Mouse (Mus musculus) telencephalon, adult 2 months (tissue): ENCODE measurements at regions not wholly inside any gene's neighbourhood (a gene's known extent, or its start where the extent isn't known, plus 50 kb on each side); places are given as distances from the start of the nearest gene placed in this dataset.

Source experiments
- DNase-seq: peaks from one replicate; pipeline ENCODE4 v3.0.0-alpha.2; 2011; ENCODE audit warnings: low read depth, low spot score

DNA sequence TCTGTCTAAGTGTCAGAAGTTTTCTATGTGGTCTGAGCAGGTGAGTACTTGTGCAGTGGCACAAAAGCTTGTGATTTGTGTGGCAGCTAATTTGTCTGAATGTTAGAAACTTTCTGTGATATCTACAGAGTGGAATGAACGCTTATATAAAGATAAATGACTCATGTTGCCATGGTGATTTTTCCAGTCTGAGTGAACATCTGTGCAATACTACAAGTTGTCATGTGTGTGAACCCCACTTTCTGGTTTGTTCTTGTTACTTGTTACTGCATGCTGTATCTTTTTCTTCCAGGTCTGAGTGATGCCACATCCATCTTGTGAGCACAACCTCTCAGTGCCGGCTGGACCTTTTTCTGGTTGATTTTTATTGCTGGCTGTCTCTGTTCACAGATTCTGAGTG is 96.8 kb downstream of the Btbd35f7 start:
- peak; percentile 15 for DNase-seq

DNA sequence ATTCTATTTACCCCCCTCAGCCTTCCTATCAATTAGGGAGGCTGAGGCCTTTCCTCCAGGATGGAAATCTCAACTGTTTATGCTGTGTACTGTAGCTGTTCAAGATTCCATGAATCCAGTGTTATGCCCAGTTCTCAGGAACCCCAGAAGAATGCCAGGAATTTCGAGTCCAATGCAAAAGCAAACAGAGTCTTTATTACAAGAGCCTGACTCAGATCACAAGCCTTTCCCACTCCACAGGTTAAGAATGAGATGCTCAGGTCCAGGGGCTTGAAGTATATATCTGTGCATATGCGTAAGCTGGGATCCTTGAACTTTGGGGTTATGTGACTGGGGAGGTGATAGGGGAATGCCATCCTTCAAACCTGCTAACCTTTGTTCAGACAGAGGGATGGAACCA is 129.6 kb downstream of the Btbd35f7 start:
- DNase-seq, result no peak

DNA sequence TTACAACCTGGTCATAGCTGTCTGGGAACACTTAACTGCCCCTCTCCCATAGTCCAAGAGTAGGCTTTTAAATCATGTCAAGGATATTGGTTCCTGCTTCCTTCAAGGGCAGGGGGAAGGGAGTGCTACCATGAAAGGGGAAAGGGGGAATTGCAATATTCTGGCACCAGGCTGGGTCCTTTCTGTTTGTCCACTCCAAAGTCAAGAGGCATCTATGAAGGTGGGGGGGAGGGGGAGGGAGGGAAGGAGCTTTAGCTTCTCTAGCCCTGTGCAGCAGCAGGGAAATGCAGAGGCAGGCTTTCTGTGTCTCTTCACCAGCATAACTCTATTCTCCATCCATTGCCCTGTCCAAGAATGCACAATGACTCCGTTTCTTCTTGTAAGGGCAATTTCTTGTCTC is 130.0 kb downstream of the Btbd35f7 start:
- DNase-seq, result no peak

DNA sequence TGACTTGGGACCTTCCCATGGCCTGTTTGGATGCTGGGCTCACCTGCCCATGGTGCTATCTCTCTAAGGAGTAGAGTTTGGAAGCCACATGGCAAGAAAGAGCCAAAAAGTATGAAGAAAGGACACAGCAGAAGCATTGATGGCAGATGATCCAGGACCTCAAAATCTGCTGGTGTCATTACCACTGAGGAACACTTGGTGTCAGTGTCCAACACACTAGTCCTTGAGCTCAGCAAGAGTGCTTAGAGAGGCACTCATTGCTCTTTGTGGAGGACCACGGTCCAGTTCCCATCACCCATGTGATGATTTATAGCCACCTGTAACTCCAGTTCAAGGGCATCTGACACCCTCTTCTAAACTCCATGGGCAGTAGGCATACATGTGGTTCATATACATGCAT is 134.3 kb downstream of the Btbd35f7 start:
- no peak for DNase-seq
